Mouse (Mus musculus): Measurements from ENCODE around the gene Fam49a. TPM values are rescaled to one million over a fixed set of nuclear protein-coding genes. Genes with fewer than 3 reads are reported as not detected.

Fam49a gene
- polyA plus RNA-seq, 1 experiment: 11.3 TPM

GRCm38 (mm10) chr12:12420423-12420822 is 158.5 kb downstream of the Fam49a start:
- Histone ChIP-seq H3K36me3 (ENCODE audit: control insufficient read depth, insufficient read depth, low read length) (no peaks in the 10 kb centered on the region), H3K4me3 (ENCODE audit: extremely low read depth, insufficient read depth, insufficient read length) (no peak overlapping the region), H3K27ac (ENCODE audit: insufficient read depth, low read length) (no peak overlapping the region), H3K4me1 (ENCODE audit: control insufficient read depth, insufficient read depth, insufficient read length) (no peaks in the 10 kb centered on the region), H3K27me3 (ENCODE audit: control insufficient read depth, insufficient read depth, low read length) (no peaks in the 10 kb centered on the region)
- TF ChIP-seq POLR2A (IDR thresholded peaks at IDR 0.05; ENCODE audit: low read depth, low read length) (no peak), CTCF (IDR thresholded peaks at IDR 0.05; ENCODE audit: extremely low read depth, insufficient read depth, insufficient read length, insufficient replicate concordance) (no peak)
- no peak for DNase-seq (ENCODE audit: low read depth in 1 of 2, low spot score in 2 of 2)
- WGBS: 3% methylated on average over 2 of the region's 2 CpGs

- 12% methylated on average over 25 of the region's 25 CpGs for WGBS
- peak; percentile 28 to 77 for DNase-seq (ENCODE audit: low read depth in 1 of 2, low spot score in 2 of 2)
- TF ChIP-seq POLR2A (IDR thresholded peaks at IDR 0.05; ENCODE audit: low read depth, low read length): no peak
- TF ChIP-seq CTCF (IDR thresholded peaks at IDR 0.05; ENCODE audit: extremely low read depth, insufficient read depth, insufficient read length, insufficient replicate concordance): peak; percentile 99
- Histone ChIP-seq H3K27me3 (ENCODE audit: control insufficient read depth, insufficient read depth, low read length) (no peaks in the 10 kb centered on the region), H3K4me1 (ENCODE audit: control insufficient read depth, insufficient read depth, insufficient read length) (no peaks in the 10 kb centered on the region), H3K36me3 (ENCODE audit: control insufficient read depth, insufficient read depth, low read length) (no peaks in the 10 kb centered on the region), H3K27ac (ENCODE audit: insufficient read depth, low read length) (no peak overlapping the region), H3K4me3 (ENCODE audit: extremely low read depth, insufficient read depth, insufficient read length) (peak overlapping the region; percentile 45; the same call in 1 of the 2 replicates)
These were observed 159.1 kb downstream of the Fam49a start for GRCm38 (mm10) chr12:12420841-12421579.

- no peaks in the 10 kb centered on the region for H3K4me1 ChIP-seq (ENCODE audit: control insufficient read depth, insufficient read depth, insufficient read length)
- H3K36me3 ChIP-seq (ENCODE audit: control insufficient read depth, insufficient read depth, low read length): no peaks in the 10 kb centered on the region
- H3K27me3 ChIP-seq (ENCODE audit: control insufficient read depth, insufficient read depth, low read length): no peaks in the 10 kb centered on the region
- no peak for TF ChIP-seq POLR2A (IDR thresholded peaks at IDR 0.05; ENCODE audit: low read depth, low read length)
- no peak for TF ChIP-seq CTCF (IDR thresholded peaks at IDR 0.05; ENCODE audit: extremely low read depth, insufficient read depth, insufficient read length, insufficient replicate concordance)
- 95% methylated on average over 8 of the region's 8 CpGs for WGBS
- H3K27ac ChIP-seq (ENCODE audit: insufficient read depth, low read length): no peak overlapping the region
- DNase-seq (ENCODE audit: low read depth in 1 of 2, low spot score in 2 of 2): no peak
- H3K4me3 ChIP-seq (ENCODE audit: extremely low read depth, insufficient read depth, insufficient read length): no peak overlapping the region
These were observed 159.6 kb downstream of the Fam49a start for GRCm38 (mm10) chr12:12421580-12421878.

GRCm38 (mm10) chr12:12425188-12425587 is 163.2 kb downstream of the Fam49a start:
- TF ChIP-seq CTCF (IDR thresholded peaks at IDR 0.05; ENCODE audit: extremely low read depth, insufficient read depth, insufficient read length, insufficient replicate concordance) (no peak), POLR2A (IDR thresholded peaks at IDR 0.05; ENCODE audit: low read depth, low read length) (no peak)
- Histone ChIP-seq H3K4me1 (ENCODE audit: control insufficient read depth, insufficient read depth, insufficient read length) (no peaks in the 10 kb centered on the region), H3K4me3 (ENCODE audit: extremely low read depth, insufficient read depth, insufficient read length) (no peak overlapping the region), H3K27me3 (ENCODE audit: control insufficient read depth, insufficient read depth, low read length) (no peaks in the 10 kb centered on the region), H3K27ac (ENCODE audit: insufficient read depth, low read length) (no peak overlapping the region), H3K36me3 (ENCODE audit: control insufficient read depth, insufficient read depth, low read length) (no peaks in the 10 kb centered on the region)
- no peak for DNase-seq (ENCODE audit: low read depth in 1 of 2, low spot score in 2 of 2)
- WGBS: 76% methylated on average over 5 of the region's 5 CpGs

GRCm38 (mm10) chr12:12427285-12427684 is 165.3 kb downstream of the Fam49a start:
- Histone ChIP-seq H3K27me3 (ENCODE audit: control insufficient read depth, insufficient read depth, low read length) (no peaks in the 10 kb centered on the region), H3K27ac (ENCODE audit: insufficient read depth, low read length) (no peak overlapping the region), H3K36me3 (ENCODE audit: control insufficient read depth, insufficient read depth, low read length) (no peaks in the 10 kb centered on the region), H3K4me1 (ENCODE audit: control insufficient read depth, insufficient read depth, insufficient read length) (no peaks in the 10 kb centered on the region), H3K4me3 (ENCODE audit: extremely low read depth, insufficient read depth, insufficient read length) (no peak overlapping the region)
- DNase-seq (ENCODE audit: low read depth in 1 of 2, low spot score in 2 of 2): no peak
- no peak for TF ChIP-seq POLR2A (IDR thresholded peaks at IDR 0.05; ENCODE audit: low read depth, low read length)
- no peak for TF ChIP-seq CTCF (IDR thresholded peaks at IDR 0.05; ENCODE audit: extremely low read depth, insufficient read depth, insufficient read length, insufficient replicate concordance)
- WGBS: 83% methylated on average over 1 of the region's 1 CpGs

- DNase-seq (ENCODE audit: low read depth in 1 of 2, low spot score in 2 of 2): no peak
- Histone ChIP-seq H3K27me3 (ENCODE audit: control insufficient read depth, insufficient read depth, low read length) (no peaks in the 10 kb centered on the region), H3K4me1 (ENCODE audit: control insufficient read depth, insufficient read depth, insufficient read length) (no peaks in the 10 kb centered on the region), H3K27ac (ENCODE audit: insufficient read depth, low read length) (no peak overlapping the region), H3K36me3 (ENCODE audit: control insufficient read depth, insufficient read depth, low read length) (no peaks in the 10 kb centered on the region), H3K4me3 (ENCODE audit: extremely low read depth, insufficient read depth, insufficient read length) (no peak overlapping the region)
- TF ChIP-seq CTCF (IDR thresholded peaks at IDR 0.05; ENCODE audit: extremely low read depth, insufficient read depth, insufficient read length, insufficient replicate concordance) (no peak), POLR2A (IDR thresholded peaks at IDR 0.05; ENCODE audit: low read depth, low read length) (no peak)
- WGBS: 81% methylated on average over 7 of the region's 7 CpGs
These were observed 166.9 kb downstream of the Fam49a start for GRCm38 (mm10) chr12:12428886-12429285.
